Mouse (Mus musculus): Measurements from ENCODE around the gene Idh3g. TPM values are rescaled to one million over a fixed set of nuclear protein-coding genes. Genes with fewer than 3 reads are reported as not detected.

The Idh3g gene
- 142 and 145 TPM in 2 replicates for polyA plus RNA-seq (2015; fragmentation: Nextera tagmentation; extraction: Ambion mirVana)

- peaks cover 8% of the 10 kb centered on the region; the same call in 1 of the 2 replicates for H3K36me3 ChIP-seq (ENCODE audit: control insufficient read depth, insufficient read depth)
- H3K27me3 ChIP-seq (replicated peaks; ENCODE audit: control insufficient read depth, insufficient read depth, low read length) = no peaks in the 10 kb centered on the region; the same call in 1 of the 2 replicates
- peak within 1 kb of the TSS; percentile 67 for H3K9ac ChIP-seq (ENCODE audit: low read depth, low read length)
- no peaks in the 10 kb centered on the region for H3K9me3 ChIP-seq (ENCODE audit: control insufficient read depth)
- peak within 1 kb of the TSS; percentile 60 for H3K4me3 ChIP-seq (ENCODE audit: low read depth, low read length)
- peak; percentile 95 for ATAC-seq
- 18% methylated on average over 52 of the region's 52 CpGs for WGBS
- peak within 1 kb of the TSS; percentile 63 for H3K4me2 ChIP-seq (replicated peaks; ENCODE audit: low read depth)
- peak; percentile 73 for TF ChIP-seq CTCF (IDR thresholded peaks at IDR 0.05; ENCODE audit: low read depth)
- peak within 1 kb of the TSS; percentile 84 for H3K27ac ChIP-seq (ENCODE audit: low read depth, low read length)
- no peaks in the 10 kb centered on the region for H3K4me1 ChIP-seq (replicated peaks; ENCODE audit: control insufficient read depth, insufficient read depth, low read length)
Observed at GRCm38 (mm10) chrX:73786364-73787224, at the start of gene Idh3g, which contains the start of gene Ssr4. Gene Idh3g (minus strand): TSS chrX:73786897. Gene Ssr4 (plus strand): TSS chrX:73787028.

GRCm38 (mm10) chrX:73835731-73836130 lies 49.0 kb upstream of the Idh3g start:
- 95% methylated on average over 1 of the region's 1 CpGs for WGBS
- Histone ChIP-seq H3K4me3 (ENCODE audit: low read depth, low read length) (no peak overlapping the region), H3K27ac (ENCODE audit: low read depth, low read length) (no peak overlapping the region), H3K36me3 (ENCODE audit: control insufficient read depth, insufficient read depth) (no peaks in the 10 kb centered on the region), H3K4me2 (replicated peaks; ENCODE audit: low read depth) (no peak overlapping the region), H3K9ac (ENCODE audit: low read depth, low read length) (no peak overlapping the region), H3K9me3 (ENCODE audit: control insufficient read depth) (no peaks in the 10 kb centered on the region), H3K27me3 (replicated peaks; ENCODE audit: control insufficient read depth, insufficient read depth, low read length) (no peaks in the 10 kb centered on the region), H3K4me1 (replicated peaks; ENCODE audit: control insufficient read depth, insufficient read depth, low read length) (no peaks in the 10 kb centered on the region)
- ATAC-seq = no peak
- TF ChIP-seq CTCF (IDR thresholded peaks at IDR 0.05; ENCODE audit: low read depth) = no peak

DNA sequence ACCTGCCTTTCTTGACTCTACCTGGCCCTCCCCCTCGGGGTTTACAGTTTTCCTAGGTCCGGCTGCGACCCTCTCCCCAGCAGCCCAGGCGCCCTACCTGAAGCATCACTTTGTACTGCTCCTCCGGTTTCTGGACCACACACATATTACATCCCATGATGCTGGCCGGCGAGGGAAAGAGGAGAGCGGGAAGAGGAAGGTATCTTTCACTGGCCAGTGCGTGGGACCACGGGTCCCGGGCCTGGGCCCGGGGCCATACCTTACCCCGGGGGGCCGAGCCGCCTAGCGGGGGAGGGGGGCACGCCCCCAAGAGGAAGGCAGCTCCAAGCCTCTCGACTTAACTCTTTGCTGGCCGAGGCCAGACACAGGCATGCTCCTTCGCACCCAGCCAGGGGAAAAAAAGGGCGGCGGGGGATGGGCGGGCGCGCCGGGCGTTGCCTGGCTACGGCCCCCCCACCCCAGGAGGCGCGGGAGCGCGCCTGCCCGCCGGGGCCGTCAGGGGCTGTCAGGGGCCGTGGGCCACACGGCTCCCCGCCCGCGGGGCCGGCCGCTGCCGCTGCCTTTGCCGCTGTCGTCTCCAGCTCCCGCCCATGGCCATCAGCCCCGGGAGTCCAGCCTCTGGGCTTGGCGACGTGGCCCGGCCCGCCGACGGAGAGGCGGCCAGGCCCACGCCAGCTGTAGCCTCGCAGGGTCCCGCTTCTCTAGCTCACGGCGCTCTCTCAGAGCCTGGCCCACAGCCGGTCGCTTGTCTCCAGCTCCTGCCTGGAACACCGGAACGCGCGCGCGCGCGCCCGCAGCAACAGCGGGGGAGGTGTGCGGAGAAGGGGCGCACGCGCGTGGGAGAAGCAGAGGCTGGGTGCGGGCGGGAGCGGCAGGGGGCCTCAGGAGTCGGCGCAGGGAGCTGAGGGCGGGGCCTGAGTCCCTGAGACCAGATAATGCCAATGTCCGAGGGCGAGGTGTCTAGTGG lies 37.8 kb upstream of the Idh3g start, which contains the start of gene Pdzd4:
Pdzd4 (minus strand) TSS at position 785 of the 967 bp plus-strand sequence.
- Histone ChIP-seq H3K27ac (ENCODE audit: low read depth, low read length) (no peak within 1 kb of the TSS), H3K4me2 (replicated peaks; ENCODE audit: low read depth) (peak within 1 kb of the TSS; percentile 75), H3K27me3 (replicated peaks; ENCODE audit: control insufficient read depth, insufficient read depth, low read length) (peaks cover 5% of the 10 kb centered on the region; the same call in 1 of the 2 replicates), H3K36me3 (ENCODE audit: control insufficient read depth, insufficient read depth) (no peaks in the 10 kb centered on the region), H3K4me1 (replicated peaks; ENCODE audit: control insufficient read depth, insufficient read depth, low read length) (no peaks in the 10 kb centered on the region), H3K9ac (ENCODE audit: low read depth, low read length) (peak within 1 kb of the TSS; percentile 41; the same call in 1 of the 2 replicates), H3K4me3 (ENCODE audit: low read depth, low read length) (peak within 1 kb of the TSS; percentile 50), H3K9me3 (ENCODE audit: control insufficient read depth) (no peaks in the 10 kb centered on the region)
- no peak for ATAC-seq
- no peak for TF ChIP-seq CTCF (IDR thresholded peaks at IDR 0.05; ENCODE audit: low read depth)
- 20% methylated on average over 72 of the region's 84 CpGs for WGBS

DNA sequence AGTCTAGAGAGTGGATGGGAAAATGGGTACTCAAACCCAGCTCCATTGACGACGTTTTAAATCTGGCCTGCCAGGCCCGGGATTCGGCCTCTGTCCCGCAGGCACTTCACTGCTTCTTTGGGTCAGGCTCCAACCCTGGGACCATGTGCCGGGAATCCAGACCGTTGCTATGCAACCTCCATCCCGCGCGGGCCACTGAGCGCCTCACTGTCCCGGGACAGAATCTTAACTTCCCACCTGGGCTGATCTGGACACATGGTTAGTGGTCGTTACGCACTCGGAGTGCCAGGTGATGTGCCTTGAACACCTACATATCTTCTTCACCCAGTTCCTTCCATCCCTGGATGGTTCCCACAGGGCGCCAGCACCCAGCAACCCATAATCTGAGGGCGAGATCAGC lies 37.0 kb upstream of the Idh3g start:
- no peak for TF ChIP-seq CTCF (IDR thresholded peaks at IDR 0.05; ENCODE audit: low read depth)
- no peaks in the 10 kb centered on the region for H3K9me3 ChIP-seq (ENCODE audit: control insufficient read depth)
- ATAC-seq = no peak
- H3K4me2 ChIP-seq (replicated peaks; ENCODE audit: low read depth) = peak overlapping the region; percentile 75
- H3K27ac ChIP-seq (ENCODE audit: low read depth, low read length) = no peak overlapping the region
- no peak overlapping the region for H3K9ac ChIP-seq (ENCODE audit: low read depth, low read length)
- no peaks in the 10 kb centered on the region for H3K36me3 ChIP-seq (ENCODE audit: control insufficient read depth, insufficient read depth)
- H3K4me3 ChIP-seq (ENCODE audit: low read depth, low read length) = peak overlapping the region; percentile 50; the same call in 1 of the 2 replicates
- H3K4me1 ChIP-seq (replicated peaks; ENCODE audit: control insufficient read depth, insufficient read depth, low read length) = no peaks in the 10 kb centered on the region
- 29% methylated on average over 17 of the region's 17 CpGs for WGBS
- peaks cover 5% of the 10 kb centered on the region; the same call in 1 of the 2 replicates for H3K27me3 ChIP-seq (replicated peaks; ENCODE audit: control insufficient read depth, insufficient read depth, low read length)

- Histone ChIP-seq H3K9ac (ENCODE audit: low read depth, low read length) (no peak overlapping the region), H3K36me3 (ENCODE audit: control insufficient read depth, insufficient read depth) (no peaks in the 10 kb centered on the region), H3K27me3 (replicated peaks; ENCODE audit: control insufficient read depth, insufficient read depth, low read length) (no peaks in the 10 kb centered on the region), H3K4me1 (replicated peaks; ENCODE audit: control insufficient read depth, insufficient read depth, low read length) (no peaks in the 10 kb centered on the region), H3K4me3 (ENCODE audit: low read depth, low read length) (no peak overlapping the region), H3K9me3 (ENCODE audit: control insufficient read depth) (no peaks in the 10 kb centered on the region), H3K4me2 (replicated peaks; ENCODE audit: low read depth) (no peak overlapping the region), H3K27ac (ENCODE audit: low read depth, low read length) (no peak overlapping the region)
- WGBS = 61% methylated on average over 3 of the region's 3 CpGs
- ATAC-seq = no peak
- TF ChIP-seq CTCF (IDR thresholded peaks at IDR 0.05; ENCODE audit: low read depth) = no peak
Observed at GRCm38 (mm10) chrX:73816596-73817314, 30.1 kb upstream of the Idh3g start.

Measured in intestine, postnatal 0 days (tissue).